Mouse (Mus musculus): ENCODE measurements at regions not wholly inside any gene's neighbourhood (a gene's known extent, or its start where the extent isn't known, plus 50 kb on each side); places are given as distances from the start of the nearest gene placed in this dataset.

- TF ChIP-seq POLR2A (IDR thresholded peaks at IDR 0.05; ENCODE audit: low read depth, low read length) (no peak), CTCF (conservative IDR thresholded peaks at IDR 0.05; ENCODE audit: insufficient read depth, insufficient read length, low read depth, low read length) (no peak)
Observed at GRCm38 (mm10) chr4:135049924-135050323, 70.5 kb upstream of the Runx3 start.

All from kidney, adult 2 months (tissue).